21 mouse cellular contexts compared by ENCODE assay signal in the genomic region with DNA sequence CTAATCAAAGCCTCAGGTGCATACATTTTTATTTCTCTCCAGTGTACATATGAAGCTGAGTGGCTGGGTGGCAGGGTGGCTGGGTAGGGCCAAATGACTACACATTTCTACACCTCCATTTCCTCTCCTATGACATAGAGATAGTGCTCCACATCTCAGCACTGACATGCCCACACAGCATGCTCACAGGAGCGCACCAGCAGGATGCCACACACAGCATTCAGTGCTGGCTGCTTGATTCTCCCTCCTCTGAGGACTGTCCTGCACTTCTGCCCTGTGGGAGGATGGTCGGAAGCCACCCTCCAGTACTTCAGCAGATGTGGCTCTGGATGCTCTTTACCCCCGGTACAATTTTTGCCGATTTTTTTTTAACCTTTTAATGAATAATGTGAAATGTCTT.
"Had no signal": no experiment of that assay in that cellular context is flagged by ENCODE, and none has a peak within 500 bp of the region (broad histone marks: within the 10 kb centered on the region; RNA-seq: fewer than 3 reads in every experiment).

No protein-coding gene starts in this region.

- H3K9ac ChIP-seq: limb, embryonic 13.5 days; liver, embryonic 12.5 days; liver, embryonic 15.5 days; lung, embryonic 15.5 days; midbrain, embryonic 12.5 days; neural tube, embryonic 12.5 days; neural tube, embryonic 15.5 days; stomach, embryonic 15.5 days had no signal

- H3K4me3 ChIP-seq: limb, embryonic 10.5 days; limb, embryonic 13.5 days; liver, embryonic 12.5 days; liver, embryonic 15.5 days; lung, embryonic 15.5 days; midbrain, embryonic 12.5 days; neural tube, embryonic 12.5 days; neural tube, embryonic 15.5 days; stomach, embryonic 15.5 days had no signal

- ATAC-seq: liver, embryonic 12.5 days had no signal

- H3K27me3 ChIP-seq: limb, embryonic 13.5 days; liver, embryonic 12.5 days; liver, embryonic 15.5 days; lung, embryonic 15.5 days; neural tube, embryonic 12.5 days; neural tube, embryonic 15.5 days; stomach, embryonic 15.5 days had no signal

- H3K27ac ChIP-seq: kidney, postnatal 0 days; limb, embryonic 10.5 days; limb, embryonic 13.5 days; liver, embryonic 12.5 days; liver, embryonic 15.5 days; lung, embryonic 15.5 days; midbrain, embryonic 12.5 days; neural tube, embryonic 12.5 days; neural tube, embryonic 15.5 days; stomach, embryonic 15.5 days had no signal

- H3K9me3 ChIP-seq: limb, embryonic 10.5 days; limb, embryonic 13.5 days; liver, embryonic 12.5 days; liver, embryonic 15.5 days; lung, embryonic 15.5 days; midbrain, embryonic 12.5 days; neural tube, embryonic 12.5 days; neural tube, embryonic 15.5 days; stomach, embryonic 15.5 days had no signal

- H3K4me2 ChIP-seq: limb, embryonic 13.5 days; liver, embryonic 12.5 days; liver, embryonic 15.5 days; lung, embryonic 15.5 days; midbrain, embryonic 12.5 days; neural tube, embryonic 12.5 days; neural tube, embryonic 15.5 days; stomach, embryonic 15.5 days had no signal

- DNase-seq: kidney, adult 18-20 months; kidney, postnatal 25 days; layer of hippocampus, adult 9-11 months; liver; lung, adult 18-20 months; lung, postnatal 10 days; lung, postnatal 36 days; retina, postnatal 1 day; right cerebral cortex, postnatal 25 days; spleen, adult 18-20 months; thymus, postnatal 25 days had no signal

- H3K36me3 ChIP-seq: limb, embryonic 10.5 days; limb, embryonic 13.5 days; liver, embryonic 12.5 days; liver, embryonic 15.5 days; lung, embryonic 15.5 days; midbrain, embryonic 12.5 days; neural tube, embryonic 12.5 days; neural tube, embryonic 15.5 days; stomach, embryonic 15.5 days had no signal
